Mouse (Mus musculus): ENCODE measurements around the gene Dclk1.

Gene Dclk1

DNA sequence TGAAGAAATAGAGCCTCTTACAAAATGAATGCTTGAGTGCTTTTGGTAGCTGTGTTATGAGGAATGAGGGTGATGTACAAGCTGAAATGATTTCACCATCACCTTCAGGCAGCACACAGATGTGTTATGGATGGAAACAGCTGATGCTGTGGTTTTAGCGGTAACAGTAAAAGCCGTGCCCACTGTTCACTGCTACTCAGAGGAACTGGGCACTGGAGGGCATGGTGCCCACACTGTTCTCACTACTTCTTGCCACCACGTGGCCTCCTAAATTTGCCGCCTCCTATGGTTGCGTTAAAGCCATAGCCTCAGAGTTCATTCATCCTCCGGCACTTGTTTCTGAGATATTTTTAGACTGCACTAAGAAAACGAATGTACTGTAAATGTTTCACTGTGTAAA is 18.0 kb downstream of the Dclk1 start:
- DNase-seq (ENCODE audit: low read depth) = no peak

DNA sequence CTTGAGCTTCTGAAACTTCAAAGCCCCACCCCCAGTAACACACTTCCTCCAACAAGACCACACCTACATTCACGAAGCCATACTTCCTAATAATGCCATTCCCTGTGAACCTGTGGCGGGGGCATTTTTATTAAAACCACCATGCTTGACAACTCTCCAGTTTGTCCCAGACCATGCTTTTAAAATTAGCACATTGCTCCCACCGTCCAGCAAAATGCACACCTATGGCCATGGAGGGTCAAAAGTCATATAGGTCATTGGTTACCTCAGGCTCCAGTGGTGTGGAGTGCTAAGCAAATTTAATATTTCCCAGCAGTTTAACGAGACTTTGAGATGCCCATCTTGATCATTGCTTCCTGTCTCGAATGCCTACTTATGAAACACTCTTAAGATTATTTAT is 23.9 kb downstream of the Dclk1 start:
- no peak for DNase-seq (ENCODE audit: low read depth)

DNA sequence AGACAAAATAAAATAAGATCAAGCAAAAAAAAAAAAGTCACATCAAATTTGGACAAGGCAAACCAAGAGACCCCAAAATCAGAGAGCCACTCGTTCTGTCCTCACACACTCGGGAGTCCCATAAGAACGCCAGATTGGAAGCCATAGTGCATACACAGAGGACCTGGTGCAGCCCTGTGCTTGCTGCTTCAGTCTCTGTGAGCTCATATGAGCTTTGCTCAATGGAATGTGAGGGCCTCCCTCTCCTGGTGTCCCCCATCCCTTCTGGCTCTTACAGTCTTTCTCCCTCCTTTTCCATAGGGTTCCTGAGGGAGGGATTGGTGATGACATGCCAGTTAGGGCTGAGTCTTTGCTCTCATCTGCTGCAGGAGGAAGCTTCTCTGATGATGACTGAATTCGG is 27.6 kb downstream of the Dclk1 start:
- no peak for DNase-seq (ENCODE audit: low read depth)

DNA sequence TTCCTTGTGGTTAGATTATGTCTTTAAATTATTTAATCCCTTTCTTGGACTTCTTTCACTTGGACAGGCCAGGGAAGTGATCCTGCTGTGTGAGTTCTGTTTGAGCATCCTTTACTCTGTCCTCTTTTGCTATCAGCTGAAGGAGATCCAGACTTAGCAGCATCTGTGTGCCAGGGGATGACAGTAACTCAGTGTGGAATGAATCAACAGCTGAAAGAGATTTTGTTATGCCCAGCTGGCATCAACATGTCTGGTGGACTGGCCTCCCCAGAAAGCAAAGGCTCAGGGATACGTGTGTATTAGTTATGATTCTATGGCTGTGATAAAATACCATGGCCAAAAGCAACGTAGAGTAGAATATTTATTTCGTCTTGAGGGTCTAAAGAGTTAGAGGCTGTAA is 28.2 kb downstream of the Dclk1 start:
- DNase-seq (ENCODE audit: low read depth) = no peak

DNA sequence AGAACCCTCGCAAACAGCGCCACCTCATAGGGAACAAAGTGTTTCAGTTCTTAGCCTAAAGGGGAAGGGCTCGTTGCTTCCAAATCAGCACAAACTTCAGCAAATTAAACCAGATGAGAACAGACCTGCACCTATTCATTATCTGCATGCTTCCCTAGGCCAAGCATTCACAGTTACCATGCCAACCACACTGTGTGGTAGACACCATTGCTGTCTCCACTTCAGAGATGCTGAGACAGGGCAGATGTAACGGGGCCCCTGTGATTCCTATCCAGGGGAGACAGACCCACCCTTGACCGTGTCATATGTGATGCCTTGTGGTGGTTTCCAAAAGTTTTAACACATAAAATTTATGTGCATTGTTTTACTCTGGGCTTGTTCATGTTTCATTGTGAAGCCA is 28.8 kb downstream of the Dclk1 start:
- DNase-seq (ENCODE audit: low read depth) = no peak

DNA sequence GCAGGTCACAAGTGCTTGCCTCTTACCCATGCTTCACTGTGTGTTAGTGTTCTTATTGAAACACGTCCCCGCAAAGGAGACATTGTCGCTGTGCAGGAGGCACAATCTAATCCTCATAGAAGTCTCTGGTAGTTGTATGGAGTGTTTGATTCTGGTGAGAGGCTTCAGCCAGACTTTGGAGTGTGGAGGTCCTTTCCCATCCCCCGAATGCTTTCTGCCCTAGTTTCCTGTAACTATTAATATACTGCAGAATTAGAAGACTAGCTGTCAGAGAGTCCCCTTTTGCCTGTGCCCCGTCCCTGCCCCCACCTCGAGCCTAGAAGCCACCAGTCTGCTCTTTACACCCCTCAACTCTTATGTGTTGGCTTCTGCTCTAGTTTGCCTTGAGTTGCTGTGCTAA is 30.4 kb downstream of the Dclk1 start:
- no peak for DNase-seq (ENCODE audit: low read depth)

DNA sequence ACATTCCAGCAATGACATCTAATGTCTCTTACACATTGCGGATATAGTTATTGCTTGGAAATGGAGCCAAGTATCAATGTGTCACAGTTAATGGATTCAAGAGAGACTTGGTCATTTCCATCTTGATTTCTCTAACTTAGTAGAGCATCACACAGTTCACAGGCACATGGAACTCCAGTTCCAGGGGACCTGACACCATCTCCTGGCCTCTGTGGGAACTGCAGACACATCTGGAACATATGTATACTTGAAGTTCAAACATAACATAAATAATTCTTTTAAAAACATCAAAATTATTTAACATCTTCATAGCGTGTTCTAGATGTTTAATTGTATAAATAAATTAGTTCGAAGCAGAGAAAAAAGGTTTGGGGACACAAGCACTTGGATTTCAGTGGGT is 34.3 kb downstream of the Dclk1 start:
- no peak for DNase-seq (ENCODE audit: low read depth)

DNA sequence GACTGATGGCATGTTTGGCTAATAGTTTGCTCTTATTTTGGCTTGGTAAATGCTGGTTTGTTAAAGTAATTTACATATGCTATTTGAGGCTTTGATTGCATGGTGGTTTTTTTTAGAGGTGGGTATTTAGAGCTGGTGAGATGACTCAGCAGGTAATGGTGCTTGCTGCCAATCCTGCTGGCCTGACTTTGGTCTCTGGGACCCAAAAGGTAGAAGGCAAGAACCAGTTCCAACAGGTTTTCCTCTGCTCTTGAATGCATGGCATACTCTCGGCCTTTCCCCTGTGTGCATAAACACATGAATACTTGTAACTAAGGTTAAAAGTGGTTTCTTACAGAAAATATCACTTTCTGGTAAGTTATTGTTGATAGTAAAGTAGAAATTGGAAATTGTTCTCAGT is 34.7 kb downstream of the Dclk1 start:
- DNase-seq (ENCODE audit: low read depth) = no peak

DNA sequence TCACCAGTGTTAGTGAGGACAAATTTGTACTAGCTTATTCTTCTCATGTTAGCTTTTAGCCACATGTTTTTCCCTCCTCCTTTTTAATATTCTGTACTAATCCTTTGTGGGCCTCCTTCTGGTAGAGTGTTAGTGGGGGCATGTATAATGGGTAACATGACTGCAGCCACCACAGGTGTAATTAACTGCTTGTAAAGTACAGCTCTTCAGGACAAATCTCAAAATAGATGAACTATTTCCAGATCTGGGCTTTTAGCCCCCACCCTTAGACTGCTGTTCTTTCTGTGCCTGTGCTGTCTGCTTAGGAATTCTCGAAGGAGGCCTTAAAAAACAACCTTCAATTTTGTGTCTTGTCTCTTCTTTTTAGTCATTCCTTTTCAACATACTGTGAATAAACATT is 35.7 kb downstream of the Dclk1 start:
- no peak for DNase-seq (ENCODE audit: low read depth)

DNA sequence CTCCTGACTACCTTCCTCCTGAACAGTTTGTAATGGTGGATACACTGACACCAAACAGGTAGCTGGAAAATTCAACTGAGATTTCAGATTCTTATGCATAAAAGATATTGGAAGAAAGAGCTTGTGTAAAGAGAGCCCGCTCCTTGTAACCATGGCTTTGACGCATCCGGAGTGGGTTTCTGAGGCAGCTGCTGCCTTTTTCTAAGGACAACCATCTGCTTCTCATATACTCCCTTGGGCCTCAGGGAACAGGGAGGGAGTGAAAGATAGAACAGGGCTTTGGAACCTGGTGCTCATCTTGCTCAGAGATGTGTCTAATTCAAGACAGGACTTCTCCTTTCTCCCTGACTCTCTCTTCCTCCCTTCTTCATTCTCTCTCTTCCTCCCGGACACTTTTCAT is 37.8 kb downstream of the Dclk1 start:
- no peak for DNase-seq (ENCODE audit: low read depth)

DNA sequence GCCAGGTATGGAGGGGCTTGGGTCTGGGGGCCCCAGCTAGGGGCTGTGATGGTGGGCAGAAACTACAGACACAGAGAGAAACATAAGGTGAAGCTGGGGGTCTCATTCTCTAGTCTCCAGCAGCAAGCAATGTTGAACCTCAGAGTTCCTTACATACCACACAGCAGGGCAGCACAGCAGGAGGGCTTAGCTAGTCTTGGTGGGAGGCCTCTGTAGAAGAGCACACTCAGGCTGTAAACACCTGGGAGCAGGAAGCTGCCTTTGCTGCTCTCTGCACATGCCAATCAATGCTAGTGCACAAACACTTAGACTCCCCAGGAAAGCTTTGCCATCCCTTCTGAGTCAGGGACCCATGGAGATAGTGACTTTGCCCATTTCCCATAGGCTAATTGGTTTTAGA is 38.3 kb downstream of the Dclk1 start:
- DNase-seq (ENCODE audit: low read depth) = no peak

DNA sequence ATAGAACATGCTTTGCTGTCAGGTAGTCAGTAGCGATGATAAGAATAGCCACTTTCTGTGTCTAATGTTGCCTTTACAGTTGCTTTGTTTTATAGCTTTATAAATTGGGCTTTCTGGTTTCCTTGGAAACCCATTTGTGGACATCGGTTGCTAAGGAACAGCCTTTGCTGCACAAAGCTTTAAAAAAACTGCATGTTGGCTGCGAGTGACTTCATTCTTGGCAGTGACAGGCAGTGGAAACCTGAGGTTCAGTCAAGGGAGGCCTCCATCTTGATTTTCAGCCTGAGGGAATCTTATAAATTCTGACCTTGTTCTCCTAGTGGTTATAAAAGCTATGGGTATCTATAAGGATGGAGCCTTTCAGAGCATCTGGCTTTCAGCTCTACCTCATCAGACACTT is 42.1 kb downstream of the Dclk1 start:
- DNase-seq (ENCODE audit: low read depth) = peak; percentile 14

DNA sequence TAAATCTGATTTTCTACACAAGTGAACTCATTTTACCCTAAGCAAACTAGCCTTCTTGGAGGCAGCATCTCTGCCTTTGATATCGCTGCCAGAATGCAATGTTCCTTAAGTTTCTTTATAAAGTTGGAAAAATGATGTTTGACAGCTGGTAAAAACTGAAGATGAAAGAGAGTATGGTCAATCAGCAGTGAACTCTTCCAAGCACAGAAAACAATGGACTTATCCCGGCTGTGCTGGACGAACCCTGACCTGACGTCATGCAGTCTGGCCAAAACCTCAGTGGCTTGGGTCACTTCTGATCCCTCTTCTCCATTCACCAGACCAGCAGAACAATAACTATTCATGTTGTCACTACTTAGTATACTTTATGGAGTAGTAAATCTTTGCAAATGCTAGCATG is 46.6 kb downstream of the Dclk1 start:
- DNase-seq (ENCODE audit: low read depth) = no peak

DNA sequence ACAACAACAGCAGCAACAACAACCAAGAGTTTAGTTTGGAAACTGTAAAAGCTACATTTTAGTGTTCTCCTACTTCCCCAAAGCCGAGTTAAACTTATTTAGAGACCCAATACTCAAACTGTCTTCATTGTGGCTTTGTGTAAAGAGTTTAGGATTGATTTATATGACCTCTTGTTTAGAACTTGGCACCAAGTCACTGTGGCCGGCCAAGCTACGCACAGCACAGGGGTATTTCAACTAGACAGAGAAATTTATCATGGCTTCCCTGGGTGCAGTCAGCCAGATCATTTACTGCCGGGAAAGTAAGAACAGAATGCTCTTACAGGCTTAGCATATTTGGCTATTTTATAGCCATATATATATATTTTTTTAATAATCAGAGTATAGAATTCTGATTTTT is 49.8 kb downstream of the Dclk1 start:
- DNase-seq (ENCODE audit: low read depth) = no peak

DNA sequence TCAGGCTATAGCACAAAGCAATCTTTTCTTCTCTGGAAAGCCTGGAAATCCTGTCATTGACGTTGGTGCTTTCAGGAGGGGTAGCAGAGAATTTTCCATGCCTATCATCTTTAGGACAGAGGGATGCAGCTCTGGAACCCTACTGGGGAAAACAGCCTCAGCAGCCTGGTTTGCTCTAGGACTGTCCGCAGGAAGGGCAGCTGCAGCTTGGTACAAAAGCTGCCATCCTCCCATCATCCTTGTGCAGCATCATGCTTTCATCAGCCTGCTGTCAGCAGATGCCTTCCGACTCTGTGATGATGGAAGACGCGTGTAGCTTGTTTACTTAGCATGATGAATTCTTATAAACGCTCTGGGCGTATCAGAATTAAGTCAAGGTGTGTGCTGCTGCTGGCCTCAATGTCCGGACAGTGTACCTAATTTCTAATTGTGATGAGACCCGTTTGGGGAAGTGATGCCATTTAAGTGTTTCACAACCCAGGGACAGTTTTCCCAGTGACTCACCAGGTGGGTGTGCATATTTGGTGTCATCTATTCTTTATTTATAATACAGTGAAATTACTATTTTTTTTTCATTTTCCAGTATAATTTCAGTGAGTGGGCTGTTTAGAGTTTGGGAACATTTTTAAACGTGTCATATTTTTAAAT is 50.7 kb downstream of the Dclk1 start:
- DNase-seq (ENCODE audit: low read depth) = no peak

DNA sequence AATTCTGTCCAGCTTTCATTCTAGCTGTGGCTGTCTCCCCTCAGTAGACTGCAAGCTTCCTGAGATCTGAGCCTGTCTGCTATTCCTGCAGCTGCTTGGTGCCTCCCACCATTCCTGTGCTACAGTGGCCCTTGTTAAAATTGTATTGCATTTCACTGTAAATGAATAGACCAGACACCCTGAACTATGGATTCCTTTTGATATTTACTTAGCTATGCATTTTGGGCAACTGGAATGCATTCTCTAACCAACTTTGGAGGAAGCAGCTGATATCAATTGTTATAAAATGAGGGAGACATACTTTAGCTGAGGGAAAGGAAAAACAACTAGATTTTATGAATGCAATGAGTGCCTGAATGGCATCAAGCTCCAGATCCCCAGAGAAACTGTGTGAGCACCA is 63.5 kb downstream of the Dclk1 start:
- no peak for DNase-seq (ENCODE audit: low read depth)

DNA sequence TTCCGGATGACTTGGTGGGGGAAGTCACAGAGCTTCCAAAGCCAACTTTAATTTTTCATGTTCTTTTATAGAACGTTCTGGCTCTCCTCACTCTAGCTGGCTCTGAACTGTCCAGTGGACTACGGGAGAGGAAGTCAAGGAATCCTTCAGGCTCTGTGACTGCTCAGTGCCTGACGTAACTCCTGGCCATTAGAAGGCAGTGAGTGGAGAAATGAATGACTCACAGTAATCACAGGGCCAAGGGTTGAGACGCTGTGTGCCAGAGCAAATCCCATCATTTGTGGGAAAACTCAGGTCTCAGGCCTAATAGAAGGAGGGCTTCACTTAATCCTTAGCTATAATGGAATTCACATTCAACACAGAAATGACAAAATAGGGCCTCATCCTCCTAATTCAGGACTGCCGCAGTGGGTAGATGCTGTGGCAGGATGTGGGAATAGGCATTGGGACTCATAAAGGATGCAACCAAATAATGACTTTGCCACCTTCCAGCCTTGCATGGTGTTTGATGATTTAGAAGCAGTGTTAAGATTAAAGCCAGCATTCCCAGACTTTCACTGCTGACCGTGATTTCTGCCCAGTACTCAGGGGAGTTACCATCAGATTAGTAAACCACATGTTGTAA is 65.5 kb downstream of the Dclk1 start:
- peak; percentile 86 for DNase-seq (ENCODE audit: low read depth)

DNA sequence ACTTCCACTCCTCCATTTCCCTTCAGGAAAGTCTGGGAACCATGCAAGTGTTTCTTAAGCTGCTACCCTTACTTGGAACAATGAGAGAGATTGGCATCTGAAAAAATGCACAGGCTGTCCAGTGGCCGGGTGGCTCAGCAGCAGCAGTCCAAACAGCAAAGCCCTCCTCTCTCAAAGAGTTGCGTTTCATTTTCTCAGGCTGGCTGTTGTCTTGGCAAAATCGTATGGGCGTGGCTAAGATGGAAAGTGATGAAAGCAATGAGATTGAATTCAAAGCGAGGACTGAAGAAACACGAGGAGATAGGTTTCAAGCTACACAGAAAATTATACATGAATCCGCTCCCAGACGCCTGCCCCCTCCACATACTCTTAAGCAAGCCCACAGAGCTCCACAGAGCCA is 67.8 kb downstream of the Dclk1 start:
- DNase-seq (ENCODE audit: low read depth) = no peak

DNA sequence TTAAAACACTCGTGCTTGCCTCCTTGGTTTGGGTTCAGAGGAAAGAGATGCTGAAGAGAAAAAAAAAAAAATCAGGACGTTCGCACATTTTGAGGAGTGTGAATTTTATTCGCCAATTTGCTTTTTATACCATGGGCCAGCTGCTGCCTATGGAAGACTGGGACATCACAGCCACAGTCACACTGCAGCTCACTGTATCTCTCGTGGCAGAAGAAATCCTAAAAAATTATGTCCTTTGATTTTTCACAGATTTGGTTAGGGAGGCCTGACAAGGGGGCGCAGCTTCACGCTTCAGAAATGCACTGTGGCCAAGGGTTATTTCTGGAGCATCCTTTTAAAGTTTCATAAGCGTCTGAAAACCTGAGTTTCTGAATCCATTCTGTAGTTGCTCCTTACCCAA is 73.7 kb downstream of the Dclk1 start:
- DNase-seq (ENCODE audit: low read depth) = no peak

DNA sequence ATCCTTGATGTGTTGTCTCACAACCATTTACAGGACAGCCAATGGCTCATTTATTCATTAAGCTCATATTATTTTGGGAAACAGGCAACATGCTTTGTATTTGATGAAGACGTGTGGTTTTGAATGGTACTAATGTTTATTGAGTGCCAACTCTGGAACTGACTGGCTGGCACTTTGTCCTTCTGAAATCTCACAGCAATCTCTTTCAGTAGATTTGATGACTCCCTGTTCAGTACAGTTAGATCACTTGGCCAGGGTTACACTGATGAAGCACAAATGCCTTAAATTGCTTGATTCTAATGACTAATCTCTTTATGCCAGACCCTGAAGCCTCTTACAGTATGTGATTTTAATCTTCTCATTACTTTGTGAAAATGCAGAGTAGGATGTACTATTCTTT is 75.9 kb downstream of the Dclk1 start:
- no peak for DNase-seq (ENCODE audit: low read depth)

DNA sequence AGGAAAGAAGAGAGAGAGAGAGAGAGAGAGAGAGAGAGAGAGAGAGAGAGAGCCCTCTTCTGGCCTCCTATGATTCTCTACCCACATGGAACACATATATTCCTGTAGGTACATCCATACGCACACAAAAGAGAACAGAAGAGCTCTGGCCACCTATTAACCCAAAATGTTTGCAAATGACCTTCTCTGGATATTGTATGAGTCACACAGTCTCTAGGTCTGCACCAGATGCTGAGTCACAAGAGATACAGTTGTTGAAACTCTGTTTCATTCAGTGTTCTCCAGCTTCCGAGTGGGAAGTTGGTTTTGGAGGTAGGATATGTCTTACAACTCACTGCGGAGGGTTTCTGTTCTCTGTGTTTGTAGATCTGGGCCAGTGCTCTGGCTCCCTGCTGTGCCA is 78.4 kb downstream of the Dclk1 start:
- peak; percentile 50 for DNase-seq (ENCODE audit: low read depth)

DNA sequence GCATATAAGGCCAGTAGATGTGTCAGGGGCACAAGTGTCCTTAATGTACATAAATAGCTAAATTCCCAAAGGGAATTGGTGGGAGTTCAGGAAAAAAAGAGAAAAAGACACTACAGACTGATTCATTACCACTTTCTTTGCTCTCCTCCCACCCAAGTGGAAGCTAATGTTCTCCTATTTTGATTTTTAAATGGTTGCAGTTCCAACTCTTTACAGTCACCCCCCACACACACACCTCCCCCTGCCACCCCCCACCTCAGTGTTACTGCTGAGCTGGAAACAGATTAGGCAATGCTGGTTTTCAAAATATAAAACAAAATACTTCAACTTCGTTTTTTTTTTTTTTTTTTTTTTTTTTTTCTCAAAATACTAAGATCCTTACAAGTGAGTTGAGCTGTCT is 81.9 kb downstream of the Dclk1 start:
- no peak for DNase-seq (ENCODE audit: low read depth)

DNA sequence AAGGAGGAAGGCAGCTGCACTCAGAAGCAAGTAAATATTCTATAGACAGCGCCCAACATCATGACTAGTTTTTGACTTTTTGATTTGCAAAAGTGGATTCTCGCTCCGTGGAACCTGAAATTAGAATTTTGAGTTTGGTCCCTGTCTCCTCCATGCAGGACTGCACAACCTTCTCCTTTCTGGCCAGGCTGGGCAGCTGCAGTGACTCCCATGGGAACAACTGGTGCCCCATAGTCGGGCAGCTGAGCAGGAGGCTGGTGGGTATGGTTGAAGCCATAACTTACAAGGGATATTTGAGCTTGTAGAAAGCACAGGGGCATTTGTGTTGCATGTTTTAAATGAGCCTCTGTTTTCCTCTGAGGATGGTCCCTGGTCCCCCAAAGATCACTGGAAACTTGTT is 88.3 kb downstream of the Dclk1 start:
- DNase-seq (ENCODE audit: low read depth) = no peak

DNA sequence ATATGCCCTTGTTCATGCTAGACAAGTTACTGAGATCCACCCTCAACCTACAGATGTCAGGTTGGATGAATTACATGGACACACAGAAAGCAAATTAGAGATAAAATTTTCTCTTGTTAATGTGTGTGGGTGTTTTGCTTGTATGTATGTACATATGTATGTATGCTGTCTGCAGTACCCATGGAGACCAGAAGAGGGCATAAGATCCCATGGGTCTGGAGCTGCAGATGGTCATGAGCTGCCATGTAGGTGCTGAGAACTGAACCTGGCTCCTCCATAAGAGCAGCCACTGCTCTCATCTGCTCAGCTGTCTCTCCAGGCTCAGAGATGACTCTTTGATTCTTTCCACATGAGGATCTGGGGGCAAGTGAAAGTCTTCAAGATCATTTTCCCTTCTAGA is 89.5 kb downstream of the Dclk1 start:
- no peak for DNase-seq (ENCODE audit: low read depth)

DNA sequence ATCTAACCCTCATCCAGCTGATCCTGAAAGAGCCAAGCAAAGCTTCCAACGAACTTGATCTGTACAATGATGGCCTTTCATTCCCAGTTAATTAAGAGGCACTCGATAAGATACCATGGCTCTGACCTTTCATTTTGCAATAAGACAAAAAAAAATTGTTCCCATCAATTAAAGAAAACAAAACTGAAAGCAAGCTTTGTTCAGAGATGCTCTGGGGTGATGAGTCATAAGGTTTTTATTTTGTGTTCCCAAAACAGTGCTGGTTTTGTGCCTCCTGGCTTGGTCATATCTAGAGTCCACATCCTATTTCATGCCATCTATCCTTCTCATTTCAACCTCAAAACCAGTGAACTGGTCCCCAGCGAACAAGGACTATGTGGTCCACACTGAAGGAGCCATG is 91.3 kb downstream of the Dclk1 start:
- peak; percentile 37 for DNase-seq (ENCODE audit: low read depth)
